Mouse (Mus musculus) limb, embryonic 12.5 days (tissue): ENCODE measurements at regions not wholly inside any gene's neighbourhood (a gene's known extent, or its start where the extent isn't known, plus 50 kb on each side); places are given as distances from the start of the nearest gene placed in this dataset.

Experiments
- ATAC-seq: fragments of 200-750 bp; cut with Nextera tagmentation; 2 replicates; pipeline ENCODE4 v1.8.0; 2017; ENCODE audit warnings: low read depth, moderate TSS enrichment; ENCODE audit not compliant: insufficient number of reproducible peaks, insufficient read depth, low FRiP score, low TSS enrichment
- H3K27ac ChIP-seq: fragments of 300-500 bp; sonication (generic); 2 replicates; pipeline ENCODE4 v1.5.1; 2016; ENCODE audit warnings: mild to moderate bottlenecking, moderate library complexity
- H3K27me3 ChIP-seq: fragments of 300-500 bp; sonication (generic); 2 replicates; pipeline ENCODE4 v1.6.1; 2016; ENCODE audit warnings: mild to moderate bottlenecking, moderate library complexity
- H3K36me3 ChIP-seq: fragments of 300-500 bp; sonication (generic); 2 replicates; pipeline ENCODE4 v1.6.1; 2016; ENCODE audit warnings: mild to moderate bottlenecking, moderate library complexity
- H3K4me1 ChIP-seq: fragments of 300-500 bp; sonication (generic); replicated peaks from 2 replicates; pipeline ENCODE4 v1.6.1; 2016
- H3K4me2 ChIP-seq: fragments of 300-500 bp; sonication (generic); 2 replicates; pipeline ENCODE4 v1.6.1; 2016; ENCODE audit warnings: mild to moderate bottlenecking, moderate library complexity
- H3K4me3 ChIP-seq: fragments of 300-500 bp; sonication (generic); replicated peaks from 2 replicates; pipeline ENCODE4 v1.5.1; 2016; ENCODE audit warnings: mild to moderate bottlenecking
- H3K9ac ChIP-seq: fragments of 300-500 bp; sonication (generic); replicated peaks from 2 replicates; pipeline ENCODE4 v1.6.1; 2016; ENCODE audit warnings: mild to moderate bottlenecking, moderate library complexity
- H3K9me3 ChIP-seq: fragments of 300-500 bp; sonication (generic); 2 replicates; pipeline ENCODE4 v1.6.1; 2016; ENCODE audit warnings: mild to moderate bottlenecking, moderate library complexity
- WGBS: fragments of 180-500 bp; shearing (Covaris S2); methylation state at CpG from one replicate; pipeline ENCODE4 v1.1.7; 2016; 5-methylcytosine and 5-hydroxymethylcytosine counted together

GRCm38 (mm10) chr1:82135761-82136331, 97.1 kb upstream of the Gm9747 start:
- Histone ChIP-seq H3K4me3 (no peak overlapping the region), H3K27me3 (no peaks in the 10 kb centered on the region), H3K36me3 (no peaks in the 10 kb centered on the region), H3K4me2 (no peak overlapping the region), H3K4me1 (peaks cover 11% of the 10 kb centered on the region), H3K9ac (no peak overlapping the region), H3K27ac (no peak overlapping the region), H3K9me3 (no peaks in the 10 kb centered on the region)
- ATAC-seq: no peak; the same call in 1 of the 2 replicates
- 27% methylated on average over 8 of the region's 8 CpGs for WGBS

DNA sequence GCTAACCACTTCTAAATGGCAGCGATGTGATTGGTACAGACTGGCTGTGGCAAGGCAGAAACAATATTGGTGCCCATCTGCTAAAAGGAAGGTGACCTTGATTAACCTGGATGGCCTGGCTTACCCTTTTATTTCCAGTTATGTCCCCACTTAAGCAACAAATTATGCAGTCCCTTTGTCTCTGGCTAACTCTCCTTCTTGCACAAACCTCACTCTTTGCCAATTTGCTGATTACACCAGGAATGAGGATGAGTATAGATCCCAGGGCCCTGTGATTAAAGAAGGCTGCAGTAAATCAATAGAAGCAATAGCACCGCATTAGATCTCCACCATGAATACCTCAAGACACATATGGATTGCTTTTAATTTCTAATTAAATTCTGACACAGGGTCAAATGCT, 87.7 kb upstream of the Gm9747 start:
- H3K4me2 ChIP-seq: no peak overlapping the region
- H3K27ac ChIP-seq: no peak overlapping the region
- no peak overlapping the region for H3K4me3 ChIP-seq
- no peaks in the 10 kb centered on the region for H3K36me3 ChIP-seq
- H3K4me1 ChIP-seq: peaks cover 2% of the 10 kb centered on the region
- H3K27me3 ChIP-seq: no peaks in the 10 kb centered on the region
- ATAC-seq: no peak
- H3K9ac ChIP-seq: no peak overlapping the region
- 83% methylated on average over 2 of the region's 2 CpGs for WGBS
- no peaks in the 10 kb centered on the region for H3K9me3 ChIP-seq

DNA sequence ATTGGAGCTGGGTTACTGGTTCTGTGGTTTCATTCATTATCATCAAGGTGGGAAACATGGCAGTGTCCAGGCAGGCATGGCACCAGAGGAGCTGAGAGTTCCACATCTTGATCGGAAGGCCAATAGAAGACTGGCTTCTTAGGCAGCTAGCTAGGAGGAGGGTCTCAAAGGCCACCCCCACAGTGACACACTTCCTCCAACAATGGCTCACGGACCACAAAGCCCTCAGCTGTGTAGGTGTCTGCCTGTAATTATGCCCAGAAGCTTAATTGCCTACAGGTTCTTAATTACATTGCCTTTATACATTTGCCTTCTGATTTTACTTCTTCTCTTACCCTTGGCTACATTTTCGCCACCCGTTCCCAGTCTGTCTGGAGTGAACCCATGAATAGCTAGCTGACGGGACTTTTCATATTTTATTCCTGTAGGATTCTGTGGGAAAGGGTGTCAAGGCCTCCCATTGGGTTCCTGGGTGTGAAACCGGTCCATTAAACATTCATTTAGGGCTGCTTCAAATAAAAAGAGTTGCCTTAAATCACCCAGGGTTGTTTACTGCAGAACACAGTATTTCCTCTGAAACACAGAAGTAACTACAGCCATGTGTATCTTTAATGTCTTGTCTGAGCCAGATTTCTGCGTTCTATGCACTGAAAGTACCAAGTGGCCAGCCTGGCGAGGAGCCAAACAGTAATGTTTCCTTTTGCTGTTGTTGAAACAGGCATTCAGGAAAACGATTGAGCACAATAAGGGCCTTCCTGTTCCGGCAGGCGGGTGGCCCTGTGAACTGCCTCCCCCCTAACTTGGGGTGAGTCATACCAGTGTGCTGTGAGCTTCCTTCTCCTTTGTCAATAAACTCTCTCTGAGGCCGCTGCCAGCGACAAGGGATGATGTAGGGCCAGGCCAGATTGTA, 82.4 kb upstream of the Gm9747 start:
- H3K4me3 ChIP-seq: no peak overlapping the region
- H3K9me3 ChIP-seq: no peaks in the 10 kb centered on the region
- WGBS: 40% methylated on average over 13 of the region's 13 CpGs
- H3K27ac ChIP-seq: peak overlapping the region; percentile 64
- ATAC-seq: peak; percentile 71; the same call in 1 of the 2 replicates
- no peak overlapping the region for H3K4me2 ChIP-seq
- H3K27me3 ChIP-seq: no peaks in the 10 kb centered on the region
- H3K9ac ChIP-seq: no peak overlapping the region
- peaks cover 12% of the 10 kb centered on the region for H3K4me1 ChIP-seq
- no peaks in the 10 kb centered on the region for H3K36me3 ChIP-seq

DNA sequence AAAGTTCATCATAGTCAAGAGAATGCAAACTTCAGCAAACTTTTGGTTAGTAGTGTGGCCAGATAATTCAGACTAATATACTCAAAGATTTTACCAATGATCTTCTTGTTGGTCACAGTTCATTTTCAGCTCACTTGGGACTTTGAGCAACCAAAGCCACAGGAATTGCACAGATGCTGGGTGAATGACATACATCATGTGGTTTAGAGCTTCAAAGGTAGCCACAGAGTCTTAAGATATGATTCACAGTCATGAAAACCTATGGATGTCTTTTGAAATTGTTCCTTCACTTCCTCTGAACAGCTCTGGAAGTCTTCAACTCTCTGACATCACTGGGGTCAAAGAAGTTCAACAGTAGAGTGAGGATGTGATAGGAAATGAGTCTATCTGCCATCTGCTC, 77.0 kb upstream of the Gm9747 start:
- Histone ChIP-seq H3K36me3 (no peaks in the 10 kb centered on the region), H3K4me3 (no peak overlapping the region), H3K9me3 (no peaks in the 10 kb centered on the region), H3K4me2 (no peak overlapping the region), H3K27ac (no peak overlapping the region), H3K9ac (no peak overlapping the region), H3K4me1 (peaks cover 3% of the 10 kb centered on the region), H3K27me3 (no peaks in the 10 kb centered on the region)
- no peak for ATAC-seq

DNA sequence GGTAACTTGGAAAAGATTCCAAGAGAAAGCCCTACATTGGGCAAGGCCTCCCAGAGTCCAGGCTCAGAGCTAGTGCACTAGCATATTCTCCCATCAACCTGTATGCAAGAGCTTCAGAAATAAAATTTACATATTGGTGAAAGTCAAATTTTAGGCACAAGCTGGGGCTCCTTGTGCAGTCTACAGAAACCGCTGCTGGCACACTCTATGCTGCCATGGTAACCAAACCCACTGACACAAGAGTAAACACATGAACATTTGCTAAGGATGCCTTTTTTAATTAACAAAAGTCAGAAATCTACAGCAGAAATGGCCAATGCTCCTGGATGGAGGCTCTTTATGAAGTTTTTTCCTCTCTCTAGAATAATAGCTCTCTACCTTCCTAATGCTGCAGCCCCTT, 75.9 kb upstream of the Gm9747 start:
- Histone ChIP-seq H3K9me3 (no peaks in the 10 kb centered on the region), H3K9ac (no peak overlapping the region), H3K4me3 (no peak overlapping the region), H3K27ac (no peak overlapping the region), H3K36me3 (no peaks in the 10 kb centered on the region), H3K4me1 (no peaks in the 10 kb centered on the region), H3K4me2 (no peak overlapping the region), H3K27me3 (no peaks in the 10 kb centered on the region)
- no peak for ATAC-seq
- WGBS: 94% methylated on average over 1 of the region's 1 CpGs

DNA sequence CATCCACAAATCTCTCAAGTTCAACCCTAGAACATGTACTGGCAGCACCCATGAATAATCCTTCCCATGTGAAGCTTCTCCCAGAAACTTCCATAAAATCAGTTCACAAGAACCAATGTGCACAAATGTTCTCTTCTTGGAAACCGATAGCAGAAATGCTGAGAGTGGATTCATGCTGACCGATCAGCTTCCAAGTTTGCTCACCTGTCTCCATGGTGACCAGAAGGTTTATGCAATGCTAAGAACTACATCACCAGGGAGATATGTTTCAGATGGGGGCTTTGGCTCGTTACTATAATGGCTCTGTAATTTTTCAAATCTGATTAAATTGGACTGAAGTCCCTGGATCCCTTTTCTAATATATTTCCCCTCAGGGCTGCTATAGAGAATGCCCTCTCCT, 74.4 kb upstream of the Gm9747 start:
- H3K4me1 ChIP-seq: no peaks in the 10 kb centered on the region
- no peak overlapping the region for H3K4me3 ChIP-seq
- no peaks in the 10 kb centered on the region for H3K9me3 ChIP-seq
- no peak overlapping the region for H3K4me2 ChIP-seq
- no peak for ATAC-seq
- no peak overlapping the region for H3K9ac ChIP-seq
- H3K27me3 ChIP-seq: no peaks in the 10 kb centered on the region
- WGBS: 74% methylated on average over 3 of the region's 3 CpGs
- H3K27ac ChIP-seq: no peak overlapping the region
- no peaks in the 10 kb centered on the region for H3K36me3 ChIP-seq

GRCm38 (mm10) chr1:82159201-82159600, 73.7 kb upstream of the Gm9747 start:
- Histone ChIP-seq H3K27me3 (no peaks in the 10 kb centered on the region), H3K36me3 (no peaks in the 10 kb centered on the region), H3K27ac (no peak overlapping the region), H3K9me3 (no peaks in the 10 kb centered on the region), H3K4me3 (no peak overlapping the region), H3K9ac (no peak overlapping the region), H3K4me1 (no peaks in the 10 kb centered on the region), H3K4me2 (no peak overlapping the region)
- ATAC-seq: no peak
- 89% methylated on average over 3 of the region's 3 CpGs for WGBS

- Histone ChIP-seq H3K4me3 (no peak overlapping the region), H3K9ac (no peak overlapping the region), H3K4me1 (no peaks in the 10 kb centered on the region), H3K27me3 (no peaks in the 10 kb centered on the region), H3K9me3 (no peaks in the 10 kb centered on the region), H3K4me2 (no peak overlapping the region), H3K36me3 (no peaks in the 10 kb centered on the region), H3K27ac (no peak overlapping the region)
- no peak for ATAC-seq
- 78% methylated on average over 6 of the region's 6 CpGs for WGBS
Observed at GRCm38 (mm10) chr1:82162926-82163325, 70.0 kb upstream of the Gm9747 start.

GRCm38 (mm10) chr1:82168158-82168557, 64.8 kb upstream of the Gm9747 start:
- 83% methylated on average over 4 of the region's 4 CpGs for WGBS
- H3K4me1 ChIP-seq: no peaks in the 10 kb centered on the region
- H3K4me3 ChIP-seq: no peak overlapping the region
- no peak overlapping the region for H3K9ac ChIP-seq
- H3K27me3 ChIP-seq: no peaks in the 10 kb centered on the region
- H3K27ac ChIP-seq: no peak overlapping the region
- H3K36me3 ChIP-seq: no peaks in the 10 kb centered on the region
- no peak for ATAC-seq
- no peak overlapping the region for H3K4me2 ChIP-seq
- H3K9me3 ChIP-seq: no peaks in the 10 kb centered on the region

DNA sequence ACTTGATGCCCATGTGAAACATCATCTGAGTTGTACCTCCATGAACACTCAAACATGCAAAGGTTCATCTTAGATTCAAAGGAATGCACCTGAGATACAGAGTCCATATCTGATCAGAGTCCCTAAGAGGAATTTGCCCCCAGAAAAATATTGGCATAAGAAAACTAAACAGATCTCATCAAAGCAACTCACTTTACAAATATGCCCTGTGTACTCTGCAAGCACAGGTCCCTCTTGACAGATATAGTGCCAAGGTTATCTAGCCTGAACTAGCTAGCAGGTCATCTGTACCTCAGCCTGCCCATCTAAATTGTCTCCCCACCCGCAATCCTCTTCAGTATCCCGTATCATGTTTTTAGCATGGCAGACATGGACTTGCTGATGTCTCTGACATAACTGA, 64.0 kb upstream of the Gm9747 start:
- Histone ChIP-seq H3K9ac (no peak overlapping the region), H3K4me3 (no peak overlapping the region), H3K4me1 (no peaks in the 10 kb centered on the region), H3K4me2 (no peak overlapping the region), H3K9me3 (no peaks in the 10 kb centered on the region), H3K36me3 (no peaks in the 10 kb centered on the region), H3K27me3 (no peaks in the 10 kb centered on the region), H3K27ac (no peak overlapping the region)
- no peak for ATAC-seq
- WGBS: 96% methylated on average over 2 of the region's 2 CpGs

- Histone ChIP-seq H3K4me1 (no peaks in the 10 kb centered on the region), H3K9ac (no peak overlapping the region), H3K27me3 (no peaks in the 10 kb centered on the region), H3K9me3 (no peaks in the 10 kb centered on the region), H3K27ac (no peak overlapping the region), H3K4me3 (no peak overlapping the region), H3K36me3 (no peaks in the 10 kb centered on the region), H3K4me2 (no peak overlapping the region)
- ATAC-seq: no peak
- WGBS: 82% methylated on average over 1 of the region's 1 CpGs
Observed at GRCm38 (mm10) chr1:82180427-82180826, 52.5 kb upstream of the Gm9747 start.
